Mouse (Mus musculus): Measurements from ENCODE around the gene Ttc32. TPM values are rescaled to one million over a fixed set of nuclear protein-coding genes. Genes with fewer than 3 reads are reported as not detected.

The Ttc32 gene
- total and polyA plus RNA-seq, 2 experiments from 2014 or later, result 8.1 to 8.8 TPM

GRCm38 (mm10) chr12:9071058-9071457 is 41.3 kb downstream of the Ttc32 start:
- ATAC-seq (no peak), DNase-seq (ENCODE audit: low spot score) (no peak)
- TF ChIP-seq CTCF (IDR thresholded peaks at IDR 0.05; ENCODE audit: low read depth), result no peak
- H3K9me3 ChIP-seq (ENCODE audit: low read length), result no peaks in the 10 kb centered on the region
- H3K27me3 ChIP-seq (ENCODE audit: insufficient read depth, low read length), result no peaks in the 10 kb centered on the region
- WGBS, result 96% methylated on average over 1 of the region's 1 CpGs
- H3K4me1 ChIP-seq (ENCODE audit: insufficient read depth, low read length), result no peaks in the 10 kb centered on the region
- no peak overlapping the region for H3K4me2 ChIP-seq (ENCODE audit: low read depth, low read length)
- H3K9ac ChIP-seq (replicated peaks; ENCODE audit: low read length), result no peak overlapping the region
- no peaks in the 10 kb centered on the region for H3K36me3 ChIP-seq (ENCODE audit: insufficient read depth, low read length)
- H3K27ac ChIP-seq, result no peak overlapping the region
- H3K4me3 ChIP-seq (ENCODE audit: low read length), result no peak overlapping the region

GRCm38 (mm10) chr12:9071493-9071892 is 41.7 kb downstream of the Ttc32 start:
- H3K4me1 ChIP-seq (ENCODE audit: insufficient read depth, low read length), result no peaks in the 10 kb centered on the region
- H3K9me3 ChIP-seq (ENCODE audit: low read length), result no peaks in the 10 kb centered on the region
- no peaks in the 10 kb centered on the region for H3K27me3 ChIP-seq (ENCODE audit: insufficient read depth, low read length)
- peak; percentile 59 for DNase-seq (ENCODE audit: low spot score)
- H3K9ac ChIP-seq (replicated peaks; ENCODE audit: low read length), result no peak overlapping the region
- H3K4me2 ChIP-seq (ENCODE audit: low read depth, low read length), result no peak overlapping the region
- peak; percentile 66; the same call in 1 of the 2 replicates for ATAC-seq
- 26% methylated on average over 4 of the region's 4 CpGs for WGBS
- no peaks in the 10 kb centered on the region for H3K36me3 ChIP-seq (ENCODE audit: insufficient read depth, low read length)
- no peak overlapping the region for H3K4me3 ChIP-seq (ENCODE audit: low read length)
- no peak for TF ChIP-seq CTCF (IDR thresholded peaks at IDR 0.05; ENCODE audit: low read depth)
- no peak overlapping the region for H3K27ac ChIP-seq

GRCm38 (mm10) chr12:9077554-9078125 is 47.8 kb downstream of the Ttc32 start:
- Histone ChIP-seq H3K4me3 (ENCODE audit: low read length) (no peak overlapping the region), H3K9ac (replicated peaks; ENCODE audit: low read length) (no peak overlapping the region), H3K27ac (no peak overlapping the region), H3K4me2 (ENCODE audit: low read depth, low read length) (no peak overlapping the region), H3K4me1 (ENCODE audit: insufficient read depth, low read length) (no peaks in the 10 kb centered on the region), H3K27me3 (ENCODE audit: insufficient read depth, low read length) (no peaks in the 10 kb centered on the region), H3K36me3 (ENCODE audit: insufficient read depth, low read length) (no peaks in the 10 kb centered on the region), H3K9me3 (ENCODE audit: low read length) (no peaks in the 10 kb centered on the region)
- TF ChIP-seq CTCF (IDR thresholded peaks at IDR 0.05; ENCODE audit: low read depth), result no peak
- WGBS, result 91% methylated on average over 3 of the region's 3 CpGs
- ATAC-seq, result no peak
- no peak for DNase-seq (ENCODE audit: low spot score)

- Histone ChIP-seq H3K4me2 (ENCODE audit: low read depth, low read length) (no peak overlapping the region), H3K27ac (no peak overlapping the region), H3K4me3 (ENCODE audit: low read length) (no peak overlapping the region), H3K36me3 (ENCODE audit: insufficient read depth, low read length) (no peaks in the 10 kb centered on the region), H3K9ac (replicated peaks; ENCODE audit: low read length) (no peak overlapping the region), H3K9me3 (ENCODE audit: low read length) (no peaks in the 10 kb centered on the region), H3K4me1 (ENCODE audit: insufficient read depth, low read length) (no peaks in the 10 kb centered on the region), H3K27me3 (ENCODE audit: insufficient read depth, low read length) (no peaks in the 10 kb centered on the region)
- 88% methylated on average over 7 of the region's 7 CpGs for WGBS
- ATAC-seq, result no peak
- TF ChIP-seq CTCF (IDR thresholded peaks at IDR 0.05; ENCODE audit: low read depth), result no peak
- DNase-seq (ENCODE audit: low spot score), result no peak
These were observed 60.4 kb downstream of the Ttc32 start for GRCm38 (mm10) chr12:9090226-9090625.

Other genes starting within 250 kb of the Ttc32 start
- 185 and 196 TPM in 2 replicates for gene Laptm4a, start 108.3 kb upstream of the Ttc32 start, total RNA-seq (2014; rRNA removed)
- gene Laptm4a, start 108.3 kb upstream of the Ttc32 start, polyA plus RNA-seq (2015; fragmentation: Nextera tagmentation; extraction: Ambion mirVana), result 289 and 299 TPM in 2 replicates
- 0.04 and 0.31 TPM in 2 replicates for gene Matn3, start 82.1 kb upstream of the Ttc32 start, total RNA-seq (2014; rRNA removed)
- gene Matn3, start 82.1 kb upstream of the Ttc32 start, polyA plus RNA-seq (2015; fragmentation: Nextera tagmentation; extraction: Ambion mirVana), result 0.08 and 0.10 TPM in 2 replicates
- gene Wdr35, start 56.1 kb upstream of the Ttc32 start, total RNA-seq (2014; rRNA removed), result 13.2 and 16.4 TPM in 2 replicates
- 19.8 and 20.3 TPM in 2 replicates for gene Wdr35, start 56.1 kb upstream of the Ttc32 start, polyA plus RNA-seq (2015; fragmentation: Nextera tagmentation; extraction: Ambion mirVana)